Mouse (Mus musculus) inflammation-experienced regulatory T-cells, adult 6 months (primary cell): ENCODE data around the gene Arl6ip4. TPM values are rescaled to one million over a fixed set of nuclear protein-coding genes. Genes with fewer than 3 reads are reported as not detected.

Source experiments
- ATAC-seq: one replicate; pipeline ENCODE4 v1.8.0; 2017
- polyA plus RNA-seq, 3 experiments: library from polyadenylated mRNA; unstranded; fragments of 100-300 nt; shearing (Covaris generic); gene quantifications; one replicate each; pipeline ENCODE4 v1.2.1; 2017

Arl6ip4 gene
- polyA plus RNA-seq, 3 experiments from 2014 or later, result 55.1 to 59.0 (median 56.1) TPM

- no peak for ATAC-seq
Observed at GRCm38 (mm10) chr5:124095077-124095581, 20.8 kb upstream of the Arl6ip4 start.

- peak; percentile 87 for ATAC-seq
Observed at GRCm38 (mm10) chr5:124095596-124096232, 20.2 kb upstream of the Arl6ip4 start, which contains the start of gene Abcb9. Gene Abcb9, minus strand, starts transcription at chr5:124095798.

DNA sequence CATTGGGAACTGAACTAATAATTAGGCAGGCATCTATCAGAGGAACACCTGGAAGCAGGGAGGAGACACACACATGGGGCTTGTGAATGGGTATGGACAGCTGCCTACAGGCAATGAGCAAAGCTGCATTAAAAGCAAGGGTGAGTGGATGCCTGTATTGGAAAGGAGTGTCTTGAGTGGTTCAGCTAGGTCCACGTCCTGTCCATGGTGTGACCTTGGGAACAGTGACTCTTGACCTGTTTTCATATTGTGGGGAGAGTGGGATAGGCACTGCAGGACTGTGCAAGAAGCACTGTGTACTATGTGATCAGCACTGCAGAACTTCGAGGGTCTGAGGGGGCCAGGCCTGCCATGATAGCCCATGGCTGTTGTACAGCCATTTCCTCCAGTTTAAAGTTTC, 17.0 kb upstream of the Arl6ip4 start:
- no peak for ATAC-seq

GRCm38 (mm10) chr5:124100128-124101044, 15.5 kb upstream of the Arl6ip4 start:
- ATAC-seq, result no peak

DNA sequence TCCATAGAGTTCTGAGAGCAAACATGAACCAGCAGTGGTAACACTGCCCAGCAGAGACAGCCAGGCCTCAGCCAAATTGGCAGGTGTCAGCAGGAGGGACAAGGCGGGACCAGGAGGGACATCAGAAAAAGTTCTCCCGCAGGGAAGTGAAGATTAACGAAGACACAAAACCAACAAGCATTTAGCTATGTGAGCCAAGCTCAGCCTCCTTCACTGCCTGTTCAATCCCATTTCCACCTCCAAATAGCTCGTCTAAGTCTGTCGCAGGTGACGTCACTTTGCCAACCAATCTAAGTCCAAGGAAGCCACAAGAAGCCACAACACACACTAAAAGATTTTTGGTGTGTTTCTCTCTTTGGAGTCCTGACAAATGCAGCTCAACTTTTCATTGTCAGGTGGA, 13.6 kb upstream of the Arl6ip4 start:
- no peak for ATAC-seq

GRCm38 (mm10) chr5:124103020-124103419, 12.9 kb upstream of the Arl6ip4 start:
- no peak for ATAC-seq

GRCm38 (mm10) chr5:124103552-124103951, 12.3 kb upstream of the Arl6ip4 start:
- ATAC-seq, result no peak

DNA sequence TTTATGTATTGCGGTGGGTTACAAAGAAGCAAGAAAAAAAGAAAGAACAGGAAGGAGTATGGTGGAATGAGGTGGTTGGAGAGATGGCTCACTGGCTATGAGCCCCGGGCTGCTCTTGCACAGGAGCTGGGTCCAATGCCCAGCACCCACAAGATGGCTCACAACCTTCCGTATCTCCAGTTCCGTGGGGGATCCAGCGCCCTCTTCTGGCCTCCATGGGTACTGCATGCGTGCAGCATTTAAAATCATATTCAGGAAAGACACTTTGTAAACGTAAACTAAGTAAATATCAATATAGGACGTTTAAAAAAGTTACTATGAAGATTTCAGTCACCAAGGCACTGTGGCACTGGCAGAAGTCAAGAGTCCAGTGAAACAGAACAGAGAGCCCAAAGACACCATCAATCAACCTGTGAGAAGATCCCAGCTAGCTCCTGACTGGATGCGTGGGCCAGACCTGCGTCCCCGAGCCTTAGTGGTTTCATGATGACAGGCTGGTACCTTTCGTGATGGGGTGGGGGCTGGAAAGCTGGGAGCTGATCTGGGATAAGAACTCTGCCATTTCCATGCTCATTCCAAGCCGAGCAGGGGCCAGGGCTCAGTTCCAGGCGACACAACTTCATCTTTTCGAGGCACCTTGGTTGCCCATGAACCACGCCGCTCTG, 4.7 kb upstream of the Arl6ip4 start:
- ATAC-seq, result no peak

GRCm38 (mm10) chr5:124111742-124112497, 4.0 kb upstream of the Arl6ip4 start, which contains the start of gene Ogfod2:
Gene Ogfod2, plus strand, starts transcription at chr5:124112297.
- peak; percentile 91 for ATAC-seq

DNA sequence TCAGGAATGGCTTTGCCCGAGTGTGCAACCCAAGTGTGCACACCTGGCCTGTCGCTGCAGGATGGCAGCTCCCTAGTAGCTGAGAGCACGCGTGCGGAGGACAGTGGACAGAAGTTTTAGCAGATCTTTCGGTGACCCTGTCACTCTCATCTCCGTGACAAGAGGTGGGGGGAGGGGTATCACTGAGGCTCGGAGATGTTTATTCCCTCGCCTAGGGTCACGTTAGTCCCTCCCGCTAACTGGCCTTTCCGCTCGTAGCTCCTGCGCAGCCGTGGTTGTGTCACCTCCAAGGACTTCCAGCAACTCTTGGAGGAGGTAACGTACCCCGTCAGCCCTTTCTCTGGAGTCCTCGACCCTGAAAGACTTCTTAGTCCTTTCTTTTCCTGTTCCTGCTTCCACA, 3.4 kb upstream of the Arl6ip4 start:
- peak; percentile 12 for ATAC-seq

- no peak for ATAC-seq
Observed at GRCm38 (mm10) chr5:124113030-124113429, 2.9 kb upstream of the Arl6ip4 start.

GRCm38 (mm10) chr5:124114276-124115025, 1.4 kb upstream of the Arl6ip4 start:
- no peak for ATAC-seq

- no peak for ATAC-seq
Observed at GRCm38 (mm10) chr5:124115531-124115930, 358 bp upstream of the Arl6ip4 start.

DNA sequence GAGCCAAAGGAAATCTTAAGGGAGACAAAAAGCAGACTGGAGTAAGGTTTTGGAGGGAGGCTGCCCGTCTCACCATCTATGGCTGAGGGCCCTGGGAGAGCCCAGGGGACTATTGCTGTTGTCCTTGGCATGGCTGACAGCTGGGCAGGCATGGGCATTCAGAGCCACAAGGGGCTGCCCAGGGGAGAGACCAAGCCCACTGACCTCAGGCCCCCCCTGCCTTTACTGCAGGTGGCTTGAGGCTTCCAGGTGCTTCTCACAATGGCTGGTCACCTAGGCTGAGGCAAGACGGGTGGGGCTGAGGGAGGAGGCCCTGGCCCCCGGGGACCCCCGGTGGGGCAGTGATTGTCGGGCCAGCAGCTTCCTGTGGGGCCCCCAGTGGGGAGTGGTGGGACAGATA, 3.3 kb downstream of the Arl6ip4 start:
- ATAC-seq, result no peak

GRCm38 (mm10) chr5:124122357-124122756, 6.5 kb downstream of the Arl6ip4 start:
- no peak for ATAC-seq

DNA sequence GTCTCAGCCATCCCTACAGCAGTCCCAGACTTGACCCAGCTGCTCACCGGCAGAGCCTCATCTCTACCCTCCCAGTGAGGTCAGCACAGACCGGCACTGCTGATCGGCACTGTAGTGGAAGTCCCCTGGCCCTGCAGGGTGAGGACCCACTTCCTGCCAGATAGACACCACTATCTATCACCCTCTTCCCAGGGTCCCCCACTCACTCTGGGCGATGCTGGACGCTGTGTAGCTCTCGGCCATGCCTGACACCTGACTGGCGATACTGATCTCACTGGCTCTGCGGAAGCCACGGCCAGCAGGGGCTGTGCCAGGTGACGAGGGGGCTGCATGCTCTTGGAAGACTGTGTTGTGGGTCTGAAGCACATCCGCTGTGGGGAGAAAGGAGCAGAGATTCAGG, 9.2 kb downstream of the Arl6ip4 start:
- no peak for ATAC-seq

DNA sequence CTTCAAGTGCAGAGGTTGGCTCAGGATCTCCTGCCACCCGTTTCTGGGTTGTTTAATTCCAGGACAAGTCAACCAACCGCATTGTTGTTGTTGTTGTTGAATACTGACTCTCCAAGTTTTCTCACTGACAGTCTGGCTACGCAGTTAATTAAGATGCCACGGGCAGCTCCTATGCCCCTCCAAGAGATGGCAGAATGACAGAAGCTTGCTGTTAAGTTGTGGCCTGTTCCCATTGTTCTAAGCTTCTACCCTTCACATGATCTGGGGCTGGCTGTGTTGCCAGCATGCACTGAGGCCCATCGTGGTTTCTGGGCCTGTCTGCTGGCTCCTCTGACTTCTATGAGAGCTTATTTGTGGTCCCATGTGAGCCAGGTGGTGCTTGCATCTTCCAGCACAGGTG, 18.4 kb downstream of the Arl6ip4 start:
- no peak for ATAC-seq

GRCm38 (mm10) chr5:124138066-124138465, 22.2 kb downstream of the Arl6ip4 start:
- ATAC-seq, result no peak

GRCm38 (mm10) chr5:124149028-124149427, 33.1 kb downstream of the Arl6ip4 start:
- no peak for ATAC-seq

GRCm38 (mm10) chr5:124150895-124151294, 35.0 kb downstream of the Arl6ip4 start:
- no peak for ATAC-seq

GRCm38 (mm10) chr5:124152734-124153133, 36.8 kb downstream of the Arl6ip4 start:
- no peak for ATAC-seq
